Mouse (Mus musculus) MEL (cell line): Measurements from ENCODE around the gene Rab3c. TPM values are rescaled to one million over a fixed set of nuclear protein-coding genes. Genes with fewer than 3 reads are reported as not detected.
A peak's percentile ranks its signal among the peaks of the same experiment; 100 is the strongest.

ENCODE experiments used
- DNase-seq: peaks from one replicate; pipeline ENCODE4 v3.0.0; 2011; ENCODE audit warnings: low read depth, low spot score
- H3K27ac ChIP-seq: 2 replicates; pipeline ENCODE4 v1.5.1; 2012; ENCODE audit warnings: low read depth, mild to moderate bottlenecking, control low read depth, low read length, moderate library complexity; ENCODE audit not compliant: control insufficient read depth
- H3K27me3 ChIP-seq, 2 experiments: fragments of 150-350 bp in 1 of 2; sonication (generic) in 1 of 2; 2 replicates each; pipeline ENCODE4 v1.6.1; 2012; ENCODE audit warnings: low read length in 2 of 2, mild to moderate bottlenecking in 2 of 2, improper control_type of control experiment in 1 of 2, moderate library complexity in 1 of 2; ENCODE audit not compliant: insufficient read depth in 2 of 2, control insufficient read depth in 1 of 2
- H3K36me3 ChIP-seq, 2 experiments: 2 replicates each; pipeline ENCODE4 v1.6.1; 2012 to 2014; ENCODE audit warnings: low read length in 2 of 2, improper control_type of control experiment in 1 of 2, inconsistent platforms in 1 of 2, mild to moderate bottlenecking in 1 of 2; ENCODE audit not compliant: insufficient read depth in 2 of 2, control insufficient read depth in 1 of 2
- H3K4me1 ChIP-seq, 2 experiments: fragments of 150-350 bp in 1 of 2; sonication (generic) in 1 of 2; 2 replicates each; pipeline ENCODE4 v1.6.1; 2012; ENCODE audit warnings: low read length in 2 of 2, improper control_type of control experiment in 1 of 2, mild to moderate bottlenecking in 1 of 2; ENCODE audit not compliant: insufficient read depth in 2 of 2, control insufficient read depth in 1 of 2
- H3K4me3 ChIP-seq, 2 experiments: fragments of 150-350 bp in 1 of 2; sonication (generic) in 1 of 2; 2 replicates each; pipeline ENCODE4 v1.5.1; 2012; ENCODE audit warnings: low read depth in 2 of 2, low read length in 2 of 2, mild to moderate bottlenecking in 2 of 2, moderate library complexity in 2 of 2, control low read depth in 1 of 2, improper control_type of control experiment in 1 of 2; ENCODE audit not compliant: control insufficient read depth in 1 of 2, insufficient read depth in 1 of 2
- H3K79me2 ChIP-seq: 2 replicates; pipeline ENCODE4 v1.6.1; 2012; ENCODE audit warnings: mild to moderate bottlenecking, low read length, moderate library complexity; ENCODE audit not compliant: control insufficient read depth, poor library complexity, insufficient read depth
- H3K9ac ChIP-seq: 2 replicates; pipeline ENCODE4 v1.6.1; 2012; ENCODE audit warnings: low read depth, mild to moderate bottlenecking, control low read depth, low read length, moderate library complexity; ENCODE audit not compliant: control insufficient read depth, poor library complexity, severe bottlenecking
- H3K9me3 ChIP-seq: fragments of 150-350 bp; sonication (generic); replicated peaks from 2 replicates; pipeline ENCODE4 v1.6.1; 2012; ENCODE audit warnings: mild to moderate bottlenecking, low read length, improper control_type of control experiment, moderate library complexity; ENCODE audit not compliant: insufficient read depth
- CTCF ChIP-seq, 3 experiments: IDR thresholded peaks in 2 of 3; conservative IDR thresholded peaks in 1 of 3; 2 replicates each; pipeline ENCODE4 v1.5.1; 2011 to 2012; ENCODE audit warnings: low read length in 3 of 3, low read depth in 2 of 3, mild to moderate bottlenecking in 2 of 3, improper control_type of control experiment in 1 of 3, inconsistent platforms in 1 of 3, mixed read lengths in 1 of 3, moderate library complexity in 1 of 3; ENCODE audit not compliant: control insufficient read depth in 1 of 3, insufficient read depth in 1 of 3, poor library complexity in 1 of 3, severe bottlenecking in 1 of 3
- EP300 ChIP-seq, 2 experiments: IDR thresholded peaks; 2 replicates each; pipeline ENCODE4 v1.6.1; 2011; ENCODE audit warnings: improper control_type of control experiment in 2 of 2, low read length in 2 of 2, low read depth in 1 of 2, mild to moderate bottlenecking in 1 of 2
- ETS1 ChIP-seq: IDR thresholded peaks from 2 replicates; pipeline ENCODE4 v1.6.1; 2012; ENCODE audit warnings: low read depth, mild to moderate bottlenecking, inconsistent platforms, low read length, improper control_type of control experiment, moderate library complexity
- GATA1 ChIP-seq: IDR thresholded peaks from 2 replicates; pipeline ENCODE4 v1.6.1; 2011; ENCODE audit warnings: low read depth, low read length, improper control_type of control experiment
- MAFK ChIP-seq: IDR thresholded peaks from 2 replicates; pipeline ENCODE4 v1.6.1; 2011; ENCODE audit warnings: low read depth, mild to moderate bottlenecking, low read length, improper control_type of control experiment, borderline replicate concordance
- MEF2A ChIP-seq: IDR thresholded peaks from 2 replicates; pipeline ENCODE4 v1.6.1; 2014; ENCODE audit warnings: low read depth, mild to moderate bottlenecking, inconsistent platforms, low read length, improper control_type of control experiment; ENCODE audit not compliant: poor library complexity, insufficient replicate concordance, severe bottlenecking; ENCODE audit errors: extremely low read depth
- MYC ChIP-seq: IDR thresholded peaks from 2 replicates; pipeline ENCODE4 v1.6.1; 2011; ENCODE audit warnings: low read depth, mild to moderate bottlenecking, low read length, improper control_type of control experiment, moderate library complexity
- NELFE ChIP-seq: IDR thresholded peaks from 2 replicates; pipeline ENCODE4 v1.6.1; 2011; ENCODE audit warnings: low read depth, low read length, improper control_type of control experiment
- POLR2A ChIP-seq, 2 experiments: IDR thresholded peaks; 2 replicates each; pipeline ENCODE4 v1.6.1; 2011 to 2012; ENCODE audit warnings: low read length in 2 of 2, mild to moderate bottlenecking in 2 of 2, control low read depth in 1 of 2, improper control_type of control experiment in 1 of 2, low read depth in 1 of 2, moderate library complexity in 1 of 2; ENCODE audit not compliant: control insufficient read depth in 1 of 2, insufficient read depth in 1 of 2, poor library complexity in 1 of 2
- RAD21 ChIP-seq: IDR thresholded peaks from 2 replicates; pipeline ENCODE4 v1.6.1; 2011; ENCODE audit warnings: mild to moderate bottlenecking, low read depth, low read length, improper control_type of control experiment
- RCOR1 ChIP-seq: IDR thresholded peaks from 2 replicates; pipeline ENCODE4 v1.6.1; 2012; ENCODE audit warnings: low read depth, mild to moderate bottlenecking, inconsistent platforms, low read length, improper control_type of control experiment
- SIN3A ChIP-seq: IDR thresholded peaks from 2 replicates; pipeline ENCODE4 v1.6.1; 2012; ENCODE audit warnings: low read length, improper control_type of control experiment, inconsistent platforms
- SMC3 ChIP-seq: IDR thresholded peaks from 2 replicates; pipeline ENCODE4 v1.6.1; 2011; ENCODE audit warnings: low read depth, low read length, improper control_type of control experiment
- TBP ChIP-seq: IDR thresholded peaks from 2 replicates; pipeline ENCODE4 v1.8.0; 2011; ENCODE audit warnings: low read depth, low read length, improper control_type of control experiment
- UBTF ChIP-seq: IDR thresholded peaks from 2 replicates; pipeline ENCODE4 v1.6.1; 2012; ENCODE audit warnings: low read depth, mild to moderate bottlenecking, inconsistent platforms, low read length, improper control_type of control experiment, moderate library complexity, borderline replicate concordance; ENCODE audit not compliant: insufficient read depth
- USF1 ChIP-seq: IDR thresholded peaks from 2 replicates; pipeline ENCODE4 v1.6.1; 2014; ENCODE audit warnings: low read depth, mild to moderate bottlenecking, inconsistent platforms, low read length, improper control_type of control experiment, moderate library complexity
- USF2 ChIP-seq, 2 experiments: IDR thresholded peaks; 2 replicates each; pipeline ENCODE4 v1.6.1; 2011 to 2012; ENCODE audit warnings: improper control_type of control experiment in 2 of 2, low read length in 2 of 2, borderline replicate concordance in 1 of 2, inconsistent platforms in 1 of 2, low read depth in 1 of 2, mild to moderate bottlenecking in 1 of 2; ENCODE audit not compliant: insufficient read depth in 1 of 2
- ZC3H11A ChIP-seq: IDR thresholded peaks from 2 replicates; pipeline ENCODE4 v1.6.1; 2012; ENCODE audit warnings: low read depth, mild to moderate bottlenecking, inconsistent platforms, low read length, improper control_type of control experiment
- ZNF384 ChIP-seq: IDR thresholded peaks from 2 replicates; pipeline ENCODE4 v1.6.1; 2012; ENCODE audit warnings: low read depth, mild to moderate bottlenecking, inconsistent platforms, low read length, improper control_type of control experiment
- polyA plus RNA-seq, 2 experiments: library from polyadenylated mRNA; stranded (reverse) in 1 of 2; unstranded in 1 of 2; fragments of >175 nt in 1 of 2; fragments of >200 nt in 1 of 2; gene quantifications; 2 replicates each; pipeline versions ENCODE4 v1.2.1 to v1.2.4; 2012; ENCODE audit warnings: low replicate concordance in 2 of 2, low read depth in 1 of 2; ENCODE audit not compliant: insufficient read length in 2 of 2, insufficient read depth in 1 of 2, missing spikeins in 1 of 2
- total RNA-seq: library from RNA; depleted of rRNA; stranded (reverse); fragments of 300-350 nt; gene quantifications from 2 replicates; pipeline ENCODE4 v1.2.3, GENCODE M21; 2012

Rab3c gene
- total and polyA plus RNA-seq, 3 experiments, result not detected

DNA sequence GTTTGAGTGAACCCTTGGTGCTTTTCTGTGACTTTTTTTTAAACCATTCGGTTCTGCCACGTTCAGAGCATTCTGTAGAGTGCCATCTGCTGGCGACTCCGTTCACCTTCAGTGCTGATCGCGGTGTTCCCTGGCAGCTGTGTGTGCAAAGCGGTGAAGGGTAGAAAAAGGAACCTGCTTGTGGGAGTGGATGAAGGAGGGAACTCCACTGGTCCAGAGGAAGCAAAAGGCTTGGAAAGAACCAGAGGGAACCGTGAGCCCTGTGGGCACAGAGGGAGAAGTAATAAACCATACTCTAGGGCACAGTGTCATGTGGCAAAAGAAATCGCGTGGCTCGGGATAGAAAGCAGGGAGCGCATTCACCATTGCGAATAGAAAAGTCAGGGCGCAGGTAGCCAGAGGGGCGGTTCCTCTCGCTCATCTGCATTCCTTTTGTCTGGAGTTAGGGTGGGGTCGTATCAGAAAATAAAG, 262.3 kb downstream of the Rab3c start:
- Histone ChIP-seq H3K36me3 (no peaks in the 10 kb centered on the region), H3K9me3 (no peaks in the 10 kb centered on the region), H3K9ac (no peak overlapping the region; the same call in 1 of the 2 replicates), H3K79me2 (no peaks in the 10 kb centered on the region), H3K4me1 (no peaks in the 10 kb centered on the region), H3K27me3 (peaks cover 2 to 4% of the 10 kb centered on the region in 2 experiments; a peak in 1 of 4 replicates), H3K27ac (no peak overlapping the region), H3K4me3 (0 out of 4 replicates have a peak overlapping the region, but pooled peaks of 1 of the 2 experiments have one; percentile 23)
- peak; percentile 85 for DNase-seq
- no peak for TF ChIP-seq SIN3A
- peak; percentile 61 for TF ChIP-seq RAD21
- TF ChIP-seq ZC3H11A, result peak; percentile 70
- TF ChIP-seq UBTF, result no peak
- peak; percentile 87 for TF ChIP-seq ZNF384
- peak; percentile 67 to 87 (median 87) for TF ChIP-seq CTCF (IDR thresholded peaks at IDR 0.05 in 2 of 3, conservative IDR thresholded peaks at IDR 0.05 in 1 of 3; ENCODE audit: control insufficient read depth in 1 of 3, insufficient read depth in 1 of 3, low read depth in 2 of 3, low read length in 3 of 3, poor library complexity in 1 of 3, severe bottlenecking in 1 of 3)
- TF ChIP-seq USF2 (IDR thresholded peaks at IDR 0.05; ENCODE audit: borderline replicate concordance in 1 of 2, insufficient read depth in 1 of 2, low read depth in 1 of 2, low read length in 2 of 2), result no peak
- TF ChIP-seq SMC3, result peak; percentile 95
- TF ChIP-seq MYC, result no peak
- no peak for TF ChIP-seq RCOR1
- TF ChIP-seq ETS1, result no peak
- TF ChIP-seq POLR2A (IDR thresholded peaks at IDR 0.05; ENCODE audit: control insufficient read depth in 1 of 2, insufficient read depth in 1 of 2, low read depth in 1 of 2, low read length in 2 of 2, poor library complexity in 1 of 2), result no peak
- TF ChIP-seq, all 39 proteins: peak for 5

DNA sequence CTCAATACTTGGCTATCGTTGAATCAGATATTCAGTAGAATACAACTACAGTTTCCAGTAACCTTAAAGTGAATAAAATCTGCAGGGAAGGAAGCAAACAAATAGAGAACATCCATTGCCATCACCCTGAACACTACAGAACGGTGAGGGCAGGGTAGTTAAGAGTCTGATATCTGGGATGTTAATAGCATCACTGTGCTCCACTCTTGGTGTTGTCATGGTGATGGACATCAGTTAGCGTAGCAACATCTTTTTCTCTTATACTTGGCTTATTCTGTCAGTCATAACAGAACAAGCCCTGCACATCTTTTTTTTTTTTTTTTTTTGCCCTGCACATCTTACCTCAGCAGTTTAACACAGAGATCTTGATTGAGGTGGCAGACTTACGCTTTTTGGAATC, 268.8 kb downstream of the Rab3c start:
- Histone ChIP-seq H3K9me3 (no peaks in the 10 kb centered on the region), H3K4me1 (no peaks in the 10 kb centered on the region), H3K27me3 (peaks cover 4 to 8% of the 10 kb centered on the region in 2 experiments; a peak in 2 of 4 replicates), H3K9ac (no peak overlapping the region), H3K79me2 (no peaks in the 10 kb centered on the region), H3K27ac (no peak overlapping the region), H3K4me3 (no peak overlapping the region), H3K36me3 (no peaks in the 10 kb centered on the region)
- DNase-seq, result no peak
- TF ChIP-seq MAFK, result no peak

DNA sequence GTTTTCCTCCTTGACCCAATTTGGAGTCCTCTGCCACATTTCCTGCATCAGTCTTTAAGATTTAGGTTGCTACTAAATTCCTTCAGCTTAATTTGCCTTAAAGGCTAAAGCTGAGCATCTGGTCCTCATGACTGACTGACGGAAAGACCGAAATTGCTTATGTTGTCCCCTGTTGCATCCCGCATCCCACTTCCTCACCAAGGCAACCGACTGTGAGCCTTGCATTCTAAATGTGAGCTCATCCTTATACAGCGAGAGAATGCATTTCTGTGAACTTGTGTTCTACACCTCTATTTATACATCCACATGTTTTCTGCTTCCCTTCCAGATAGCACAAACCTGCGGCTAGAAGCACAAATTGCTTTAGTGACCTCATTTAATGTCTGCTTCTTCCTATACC, 269.9 kb downstream of the Rab3c start:
- DNase-seq, result no peak
- H3K9me3 ChIP-seq, result no peaks in the 10 kb centered on the region
- no peaks in the 10 kb centered on the region for H3K36me3 ChIP-seq
- H3K9ac ChIP-seq, result no peak overlapping the region
- no peaks in the 10 kb centered on the region for H3K4me1 ChIP-seq
- no peak overlapping the region for H3K27ac ChIP-seq
- TF ChIP-seq RAD21 (no peak), NELFE (no peak), EP300 (IDR thresholded peaks at IDR 0.05; ENCODE audit: low read depth in 1 of 2, low read length in 2 of 2) (no peak), USF1 (no peak), GATA1 (no peak), TBP (no peak), MEF2A (no peak), RCOR1 (no peak)
- no peaks in the 10 kb centered on the region for H3K79me2 ChIP-seq
- peaks cover 5 to 8% of the 10 kb centered on the region in 2 experiments; a peak in 2 of 4 replicates for H3K27me3 ChIP-seq
- H3K4me3 ChIP-seq, result no peak overlapping the region
